Mouse (Mus musculus) ES-E14 (cell line): ENCODE results near the gene Ppp4r3b.

Experiments
- CHD2 ChIP-seq: IDR thresholded peaks from 2 replicates; pipeline ENCODE4 v1.6.1; 2014; ENCODE audit warnings: mild to moderate bottlenecking, low read depth, low read length, inconsistent platforms
- HCFC1 ChIP-seq: IDR thresholded peaks from 2 replicates; pipeline ENCODE4 v1.6.1; 2012; ENCODE audit warnings: low read length, inconsistent platforms, borderline replicate concordance; ENCODE audit not compliant: insufficient read depth
- MAFK ChIP-seq: IDR thresholded peaks from 2 replicates; pipeline ENCODE4 v1.6.1; 2014; ENCODE audit warnings: mild to moderate bottlenecking, low read depth, low read length, inconsistent platforms; ENCODE audit not compliant: insufficient read depth
- ZC3H11A ChIP-seq: IDR thresholded peaks from 2 replicates; pipeline ENCODE4 v1.6.1; 2012; ENCODE audit warnings: low read depth, mild to moderate bottlenecking, inconsistent platforms, low read length, borderline replicate concordance
- ZNF384 ChIP-seq: IDR thresholded peaks from 2 replicates; pipeline ENCODE4 v1.6.1; 2012; ENCODE audit warnings: low read depth, low read length, inconsistent platforms

DNA sequence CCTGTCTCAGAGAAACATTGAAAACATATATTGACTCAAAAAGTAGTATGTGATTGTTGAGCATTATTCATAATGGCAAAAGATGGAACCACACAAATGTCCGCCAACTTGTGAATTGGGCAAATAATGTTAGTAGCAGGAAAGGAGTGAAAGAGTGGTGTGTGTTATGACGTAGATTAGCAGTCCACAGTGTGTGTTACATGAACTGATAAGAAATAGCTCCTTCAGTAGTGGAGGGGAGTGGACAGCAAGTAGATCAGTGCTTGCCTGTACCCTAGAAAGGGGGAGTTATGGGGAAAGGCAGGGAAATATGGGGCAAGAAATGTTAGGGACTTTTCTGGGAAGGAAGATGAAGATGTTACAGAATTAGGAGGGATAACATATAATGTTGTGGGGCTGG is 43.5 kb downstream of the Ppp4r3b start:
- TF ChIP-seq CHD2 (no peak), ZNF384 (no peak), HCFC1 (no peak), ZC3H11A (no peak), MAFK (no peak)
